Mouse (Mus musculus) cerebellum, adult 2 months (tissue): ENCODE data around the gene Ogdhl.

Experiments
- CTCF ChIP-seq: fragments of 200-500 bp; IDR thresholded peaks from 2 replicates; pipeline ENCODE4 v1.5.1; 2011; ENCODE audit warnings: low read depth, mild to moderate bottlenecking, control low read depth, low read length, moderate library complexity, borderline replicate concordance; ENCODE audit not compliant: insufficient read depth
- POLR2A ChIP-seq: fragments of 200-500 bp; IDR thresholded peaks from 2 replicates; pipeline ENCODE4 v1.6.1; 2011; ENCODE audit warnings: low read length, control low read depth, borderline replicate concordance; ENCODE audit not compliant: insufficient read depth

- TF ChIP-seq CTCF (no peak), POLR2A (no peak)
Observed at GRCm38 (mm10) chr14:32388196-32388595, 66.4 kb downstream of the Ogdhl start, which contains the start of gene 1700024G13Rik.
